Mouse (Mus musculus) E14TG2a.4 (cell line): ENCODE data around the gene Gpr155.
A peak's percentile ranks its signal among the peaks of the same experiment; 100 is the strongest.

Experiments
- H3K27me3 ChIP-seq: 2 replicates; pipeline ENCODE4 v1.6.1; 2014; ENCODE audit warnings: low read length, control low read depth; ENCODE audit not compliant: insufficient read depth
- H3K36me3 ChIP-seq: 2 replicates; pipeline ENCODE4 v1.6.1; 2014; ENCODE audit warnings: low read length, control low read depth; ENCODE audit not compliant: insufficient read depth
- H3K4me1 ChIP-seq: replicated peaks from 2 replicates; pipeline ENCODE4 v1.6.1; 2014; ENCODE audit warnings: low read depth, low read length, control low read depth
- H3K4me3 ChIP-seq: replicated peaks from 2 replicates; pipeline ENCODE4 v1.5.1; 2014; ENCODE audit warnings: mild to moderate bottlenecking, low read length
- H3K9me3 ChIP-seq: 2 replicates; pipeline ENCODE4 v1.6.1; 2014; ENCODE audit warnings: low read length, control low read depth
- CTCF ChIP-seq: conservative IDR thresholded peaks from 2 replicates; pipeline ENCODE4 v1.5.1; 2014; ENCODE audit warnings: low read length
- NANOG ChIP-seq: IDR thresholded peaks from 2 replicates; pipeline ENCODE4 v1.6.1; 2014; ENCODE audit warnings: borderline replicate concordance, low read length, mixed read lengths
- POU5F1 ChIP-seq: IDR thresholded peaks from 2 replicates; pipeline ENCODE4 v1.6.1; 2014; ENCODE audit warnings: low read length, borderline replicate concordance

The Gpr155 gene

GRCm38 (mm10) chr2:73322991-73323390, 63.4 kb downstream of the Gpr155 start:
- Histone ChIP-seq H3K27me3 (no peaks in the 10 kb centered on the region), H3K9me3 (no peaks in the 10 kb centered on the region), H3K36me3 (peaks cover 13% of the 10 kb centered on the region), H3K4me1 (peaks cover 15% of the 10 kb centered on the region), H3K4me3 (no peak overlapping the region)
- TF ChIP-seq CTCF (no peak), POU5F1 (no peak), NANOG (no peak)

GRCm38 (mm10) chr2:73319218-73319617, 67.2 kb downstream of the Gpr155 start:
- H3K27me3 ChIP-seq: no peaks in the 10 kb centered on the region
- peaks cover 18% of the 10 kb centered on the region for H3K36me3 ChIP-seq
- H3K4me1 ChIP-seq: peaks cover 18% of the 10 kb centered on the region
- no peaks in the 10 kb centered on the region for H3K9me3 ChIP-seq
- H3K4me3 ChIP-seq: no peak overlapping the region
- TF ChIP-seq POU5F1 (no peak), CTCF (no peak), NANOG (no peak)

- H3K9me3 ChIP-seq: no peaks in the 10 kb centered on the region
- peaks cover 18% of the 10 kb centered on the region for H3K36me3 ChIP-seq
- H3K27me3 ChIP-seq: no peaks in the 10 kb centered on the region
- H3K4me3 ChIP-seq: no peak overlapping the region
- peaks cover 20% of the 10 kb centered on the region for H3K4me1 ChIP-seq
- no peak for TF ChIP-seq CTCF
Observed at GRCm38 (mm10) chr2:73317426-73317825, 68.9 kb downstream of the Gpr155 start.

- no peaks in the 10 kb centered on the region for H3K9me3 ChIP-seq
- H3K36me3 ChIP-seq: peaks cover 28% of the 10 kb centered on the region
- no peaks in the 10 kb centered on the region for H3K27me3 ChIP-seq
Observed at GRCm38 (mm10) chr2:73314311-73314710, 72.1 kb downstream of the Gpr155 start.

GRCm38 (mm10) chr2:73313117-73313501, 73.3 kb downstream of the Gpr155 start:
- H3K9me3 ChIP-seq: no peaks in the 10 kb centered on the region
- H3K4me3 ChIP-seq: peak overlapping the region; percentile 100
- TF ChIP-seq NANOG (no peak), CTCF (no peak), POU5F1 (no peak)
- H3K27me3 ChIP-seq: no peaks in the 10 kb centered on the region
- H3K36me3 ChIP-seq: peaks cover 33% of the 10 kb centered on the region
- H3K4me1 ChIP-seq: peaks cover 27% of the 10 kb centered on the region

More at GRCm38 (mm10) chr2:73314311-73314710, 72.1 kb downstream of the Gpr155 start:
- Histone ChIP-seq H3K4me3 (no peak overlapping the region), H3K4me1 (peaks cover 27% of the 10 kb centered on the region)
- TF ChIP-seq NANOG: no peak
- no peak for TF ChIP-seq POU5F1
- no peak for TF ChIP-seq CTCF

DNA sequence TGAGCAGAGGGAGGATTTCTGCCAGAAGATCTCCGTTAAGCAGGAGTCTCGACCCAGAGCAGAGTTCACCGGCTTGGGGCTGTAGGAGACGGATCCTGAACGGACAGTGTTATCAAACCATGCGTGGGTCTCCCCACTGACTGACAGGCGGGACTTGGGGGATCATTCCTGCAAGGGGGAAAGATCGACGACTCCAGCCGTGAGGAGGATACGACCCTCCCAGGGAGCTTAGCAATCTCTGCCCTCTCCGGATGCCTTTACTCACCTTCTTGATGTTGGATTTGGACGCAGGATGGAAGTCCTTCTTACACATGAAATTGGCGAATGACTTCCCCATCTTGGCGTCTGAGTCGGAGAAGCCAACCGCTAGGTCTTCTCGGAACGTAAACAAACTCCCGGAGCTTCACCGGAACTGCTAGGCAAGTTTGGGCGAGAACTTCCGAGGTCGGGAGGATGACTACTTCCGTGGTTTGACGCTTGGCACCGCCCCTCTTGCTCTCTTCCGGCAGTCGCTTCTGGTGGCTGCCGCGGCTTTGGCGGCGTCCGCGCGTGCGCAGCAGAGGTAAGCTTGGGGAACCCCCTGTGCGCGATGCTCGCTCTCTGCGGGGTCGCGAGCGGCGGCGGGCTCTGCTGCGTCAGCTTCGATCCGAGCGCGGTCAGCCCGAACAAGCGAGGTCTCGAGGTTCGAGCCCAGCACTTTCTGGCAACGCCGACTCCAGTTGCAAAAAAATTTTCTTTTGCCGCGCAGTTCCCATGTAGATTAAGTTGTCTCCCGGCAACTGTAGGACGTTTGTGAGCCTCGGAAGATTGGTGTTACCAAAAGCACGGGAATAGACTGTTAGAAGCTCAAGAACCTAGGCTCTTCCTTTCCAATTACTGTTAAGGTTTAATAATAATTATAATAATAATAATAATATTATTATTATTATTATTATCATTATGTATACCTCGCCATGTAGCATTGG, 73.9 kb downstream of the Gpr155 start, which contains the start of the genes Scrn3 and Cir1:
TSS of gene Scrn3 (plus strand) at position 450 of the 965 bp plus-strand sequence.
TSS of gene Cir1 (minus strand) at position 550 of the 965 bp plus-strand sequence.
- peak within 1 kb of the TSS; percentile 100 for H3K4me3 ChIP-seq
- H3K36me3 ChIP-seq: peaks cover 36% of the 10 kb centered on the region
- no peaks in the 10 kb centered on the region for H3K27me3 ChIP-seq
- no peak for TF ChIP-seq NANOG
- TF ChIP-seq CTCF: no peak
- TF ChIP-seq POU5F1: no peak
- no peaks in the 10 kb centered on the region for H3K9me3 ChIP-seq
- H3K4me1 ChIP-seq: peaks cover 27% of the 10 kb centered on the region

- Histone ChIP-seq H3K4me1 (0 out of 2 replicates have a peak, but pooled peaks cover 3% of the 10 kb centered on the region), H3K36me3 (peaks cover 84% of the 10 kb centered on the region), H3K9me3 (no peaks in the 10 kb centered on the region), H3K4me3 (no peak overlapping the region), H3K27me3 (no peaks in the 10 kb centered on the region)
- TF ChIP-seq POU5F1 (no peak), NANOG (no peak), CTCF (no peak)
Observed at GRCm38 (mm10) chr2:73306006-73306405, 80.4 kb downstream of the Gpr155 start.

DNA sequence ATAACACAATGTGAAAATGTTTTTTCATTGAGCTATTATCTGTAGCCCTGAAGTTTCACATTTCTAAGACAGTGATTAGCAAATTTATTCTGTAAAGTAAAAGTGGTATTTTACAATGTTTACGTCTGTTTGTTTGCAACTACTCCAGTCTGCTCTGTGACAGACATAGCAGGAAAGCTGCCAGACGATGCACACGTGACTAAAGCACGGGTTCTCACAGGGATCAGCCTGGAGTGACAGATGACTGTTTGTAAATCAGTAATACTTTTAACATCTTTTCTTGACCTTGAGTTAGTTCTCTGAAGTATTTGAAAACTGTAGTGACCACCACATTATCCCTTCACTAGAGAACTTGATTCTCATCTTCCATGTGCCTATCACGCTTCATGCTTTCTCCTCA, 81.9 kb downstream of the Gpr155 start:
- no peaks in the 10 kb centered on the region for H3K9me3 ChIP-seq
- H3K4me1 ChIP-seq: no peaks in the 10 kb centered on the region
- no peak for TF ChIP-seq POU5F1
- no peak for TF ChIP-seq CTCF
- TF ChIP-seq NANOG: no peak
- H3K36me3 ChIP-seq: peaks cover 79% of the 10 kb centered on the region
- H3K27me3 ChIP-seq: no peaks in the 10 kb centered on the region
- no peak overlapping the region for H3K4me3 ChIP-seq
